Mouse (Mus musculus) gastrocnemius, postnatal 36 days (tissue): Measurements from ENCODE around the gene Tagln3. TPM values are rescaled to one million over a fixed set of nuclear protein-coding genes. Genes with fewer than 3 reads are reported as not detected.

Experiments
- DNase-seq, 2 experiments: peaks; one replicate each; pipeline ENCODE4 v3.0.0; 2022
- intact Hi-C: fragments of 180-260 bp; cut with DNase I; formaldehyde crosslinking; loops from one replicate; pipeline ENCODE4 v1.15.1; 2025
- total RNA-seq, 2 experiments: library from RNA; stranded (reverse); gene quantifications; 2 replicates each; pipeline ENCODE4 v1.2.3; 2021

Tagln3 gene
- total RNA-seq, 2 experiments from 2014 or later: 0.20 to 0.42 TPM

DNA sequence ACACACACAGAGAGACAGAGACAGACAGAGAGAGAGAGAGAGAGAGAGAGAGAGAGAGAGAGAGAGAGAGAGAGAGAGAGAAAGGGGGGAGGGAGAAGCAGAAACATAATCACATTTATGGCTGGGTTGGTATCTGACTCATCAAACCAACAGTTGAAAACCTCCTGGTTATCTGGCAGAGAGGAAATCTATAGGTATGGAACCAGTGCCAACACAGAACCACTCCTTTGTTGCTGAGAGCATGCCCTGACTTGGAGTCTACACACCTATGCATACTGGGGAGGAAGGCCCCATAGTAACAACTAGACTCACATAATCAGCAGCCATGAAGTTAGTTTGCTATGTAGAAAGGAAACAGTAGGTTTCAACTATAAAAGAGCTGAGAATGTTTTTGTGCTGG is 62.0 kb downstream of the Tagln3 start:
- intact Hi-C loops: no loop called here
- no peak for DNase-seq

Other genes with a start within 250 kb of the Tagln3 start
- gene Gm609, start 231.6 kb downstream of the Tagln3 start, total RNA-seq: under 1 TPM in 1 of 2 experiments, not detected in 1; 0.10 TPM
- gene Gm17783, start 192.6 kb downstream of the Tagln3 start, total RNA-seq: not detected
- not detected for gene Slc9c1, start 189.3 kb downstream of the Tagln3 start, total RNA-seq
- under 1 TPM in 1 of 2 experiments, not detected in 1; 0.07 TPM for gene Gcsam, start 114.2 kb downstream of the Tagln3 start, total RNA-seq
- gene BC016579, start 70.5 kb downstream of the Tagln3 start, total RNA-seq: not detected
- not detected for gene Tmprss7, start 30.9 kb downstream of the Tagln3 start, total RNA-seq
- gene Abhd10, start 18.3 kb upstream of the Tagln3 start, total RNA-seq: 10 to 100 TPM in 1 of 2 experiments, 1 to 10 TPM in 1; 9.2 to 10.2 TPM
- gene Phldb2, start 229.0 kb upstream of the Tagln3 start, total RNA-seq: 1 to 10 TPM; 6.1 to 8.1 TPM